Mouse (Mus musculus) liver, postnatal 0 days (tissue): ENCODE results near the gene Smarce1.

Source experiments
- CTCF ChIP-seq: sonication (generic); IDR thresholded peaks from 2 replicates; pipeline ENCODE4 v1.5.1; 2016; ENCODE audit warnings: antibody characterized with exemption, low read depth
- EP300 ChIP-seq: IDR thresholded peaks from 2 replicates; pipeline ENCODE4 v1.6.1; 2016; ENCODE audit warnings: antibody characterized with exemption, low read depth, mild to moderate bottlenecking

DNA sequence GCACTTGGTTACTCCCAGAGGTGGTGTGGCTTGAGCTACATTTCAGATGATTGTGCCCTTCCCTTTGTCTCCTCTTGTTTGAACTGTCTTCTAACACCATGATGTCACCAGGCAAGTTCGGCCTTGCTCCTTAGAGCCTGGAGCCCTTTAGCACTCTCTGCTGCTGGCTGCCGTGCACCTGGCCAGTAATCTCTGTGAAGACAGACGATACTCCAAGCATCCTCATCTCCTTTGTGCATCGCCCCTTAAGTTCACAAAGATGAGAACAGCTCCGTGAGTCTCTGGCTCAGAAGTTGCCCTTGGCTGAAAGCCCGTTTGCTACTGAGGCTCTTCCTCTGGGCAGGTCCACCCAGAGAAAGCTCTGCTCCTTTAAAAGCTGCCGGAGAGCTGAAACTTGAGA is 46.0 kb upstream of the Smarce1 start:
- TF ChIP-seq CTCF (no peak), EP300 (no peak)
